Mouse (Mus musculus): ENCODE data around the gene Pram1. TPM values are rescaled to one million over a fixed set of nuclear protein-coding genes. Genes with fewer than 3 reads are reported as not detected.
"Not testable (repeated sequence)": the region's sequence is repeated elsewhere in the genome, so short reads cannot be mapped to it uniquely, and the experiment has no call there.

The Pram1 gene
- under 1 TPM in 1 of 2 experiments, not detected in 1; 0.56 TPM for total RNA-seq (2021)
- long read RNA-seq, experiment 1: 0 reads
- long read RNA-seq, experiment 2: 0 reads

- DNase-seq: peak in 1 of 2 experiments; percentile 19
Measured at GRCm38 (mm10) chr17:33637516-33638276, at the start of gene Pram1. Gene Pram1, plus strand, starts transcription at chr17:33638056.

- no peak for DNase-seq
Measured at GRCm38 (mm10) chr17:33597271-33597670, 40.6 kb upstream of the Pram1 start.

- DNase-seq: no peak
Measured at GRCm38 (mm10) chr17:33598506-33598905, 39.4 kb upstream of the Pram1 start.

- no peak for DNase-seq
Measured at GRCm38 (mm10) chr17:33599836-33600475, 37.9 kb upstream of the Pram1 start.

- DNase-seq: no peak
Measured at GRCm38 (mm10) chr17:33600831-33601230, 37.0 kb upstream of the Pram1 start.

- no peak for DNase-seq
Measured at GRCm38 (mm10) chr17:33601947-33602346, 35.9 kb upstream of the Pram1 start.

- no peak for DNase-seq
Measured at GRCm38 (mm10) chr17:33607273-33607672, 30.6 kb upstream of the Pram1 start.

- DNase-seq: no peak
Measured at GRCm38 (mm10) chr17:33610548-33610947, 27.3 kb upstream of the Pram1 start.

- not testable (repeated sequence) for DNase-seq
Measured at GRCm38 (mm10) chr17:33613726-33614125, 24.1 kb upstream of the Pram1 start.

GRCm38 (mm10) chr17:33627281-33627680 is 10.6 kb upstream of the Pram1 start:
- DNase-seq: no peak

- DNase-seq: peak; percentile 92 to 96
Measured at GRCm38 (mm10) chr17:33628621-33629486, 9.0 kb upstream of the Pram1 start, which contains the start of gene Zfp414. Gene Zfp414, plus strand, starts transcription at chr17:33629090.

GRCm38 (mm10) chr17:33629487-33630125 is 8.2 kb upstream of the Pram1 start:
- peak in 1 of 2 experiments; percentile 22 for DNase-seq

- DNase-seq: no peak
Measured at GRCm38 (mm10) chr17:33630171-33630895, 7.5 kb upstream of the Pram1 start.

GRCm38 (mm10) chr17:33631236-33631635 is 6.6 kb upstream of the Pram1 start:
- no peak for DNase-seq

GRCm38 (mm10) chr17:33631796-33632195 is 6.1 kb upstream of the Pram1 start:
- no peak for DNase-seq

GRCm38 (mm10) chr17:33637038-33637437 is 818 bp upstream of the Pram1 start:
- DNase-seq: peak; percentile 35 to 42

GRCm38 (mm10) chr17:33639743-33640142 is 1.9 kb downstream of the Pram1 start:
- DNase-seq: no peak

- no peak for DNase-seq
Measured at GRCm38 (mm10) chr17:33644068-33644467, 6.2 kb downstream of the Pram1 start.

- no peak for DNase-seq
Measured at GRCm38 (mm10) chr17:33645073-33645472, 7.2 kb downstream of the Pram1 start.

- no peak for DNase-seq
Measured at GRCm38 (mm10) chr17:33649781-33650475, 12.1 kb downstream of the Pram1 start.

GRCm38 (mm10) chr17:33666813-33667212 is 29.0 kb downstream of the Pram1 start:
- no peak for DNase-seq

All from adrenal gland, postnatal 36 days (tissue).